Mouse (Mus musculus) lung, postnatal 14 days (tissue): ENCODE data around the gene Acta1.

Experiments used
- DNase-seq: peaks from one replicate; pipeline ENCODE4 v3.0.0; 2021

The Acta1 gene

DNA sequence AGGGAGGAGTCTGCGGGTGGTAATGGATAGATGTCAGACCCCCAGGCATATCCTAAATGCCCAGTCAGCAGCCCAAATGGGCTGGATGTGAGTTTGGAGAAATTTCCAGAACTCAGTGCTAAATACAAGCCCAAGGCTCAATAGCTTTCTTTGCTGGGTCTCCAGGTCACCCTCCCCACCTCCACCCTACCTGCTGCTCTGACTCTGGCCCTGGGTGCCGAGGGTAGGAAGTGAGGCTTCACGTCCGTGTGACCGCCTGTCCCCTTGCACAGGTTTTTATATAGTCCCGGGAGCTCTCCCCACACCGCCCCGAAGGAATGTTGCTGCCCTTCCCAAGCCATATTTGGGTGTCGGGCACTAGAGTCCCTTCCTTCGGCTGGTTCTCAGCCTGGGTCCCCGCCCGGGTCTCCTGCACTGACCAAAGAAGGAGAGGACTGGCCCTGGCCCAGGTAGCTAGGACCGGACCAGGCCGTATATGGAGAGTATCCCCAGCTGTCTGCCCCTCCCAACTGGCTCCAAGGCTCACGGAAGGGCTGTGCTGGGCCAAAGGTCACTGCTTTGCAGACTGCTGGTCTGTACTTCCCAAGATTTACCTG is at the start of gene Acta1:
TSS of gene Acta1 (minus strand) at position 250 of the 596 bp plus-strand sequence.
- DNase-seq: no peak

GRCm38 (mm10) chr8:123929026-123929425 is 34.5 kb upstream of the Acta1 start:
- DNase-seq: no peak

GRCm38 (mm10) chr8:123925671-123926070 is 31.1 kb upstream of the Acta1 start:
- no peak for DNase-seq

- peak; percentile 81 for DNase-seq
Measured at GRCm38 (mm10) chr8:123924719-123925118, 30.2 kb upstream of the Acta1 start.

GRCm38 (mm10) chr8:123914635-123915034 is 20.1 kb upstream of the Acta1 start:
- no peak for DNase-seq

DNA sequence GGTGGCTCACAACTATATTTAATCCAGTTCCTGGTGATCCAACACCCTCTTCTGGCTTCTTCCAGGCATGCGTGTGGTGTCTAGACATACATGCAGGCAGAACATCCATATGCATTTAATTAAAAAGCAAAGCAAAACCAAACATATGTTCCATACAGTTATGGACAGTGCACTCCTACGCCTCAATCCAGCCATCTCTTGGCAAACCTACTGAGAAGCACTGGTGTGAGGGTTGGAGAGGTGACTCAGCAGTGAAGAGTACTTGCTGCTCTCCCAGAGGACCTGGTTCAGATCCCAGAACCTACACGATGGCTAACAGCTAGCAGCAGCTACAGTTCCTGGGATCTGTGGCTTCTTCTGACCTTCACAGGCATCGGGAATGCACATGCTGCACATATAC is 17.7 kb upstream of the Acta1 start:
- DNase-seq: no peak

DNA sequence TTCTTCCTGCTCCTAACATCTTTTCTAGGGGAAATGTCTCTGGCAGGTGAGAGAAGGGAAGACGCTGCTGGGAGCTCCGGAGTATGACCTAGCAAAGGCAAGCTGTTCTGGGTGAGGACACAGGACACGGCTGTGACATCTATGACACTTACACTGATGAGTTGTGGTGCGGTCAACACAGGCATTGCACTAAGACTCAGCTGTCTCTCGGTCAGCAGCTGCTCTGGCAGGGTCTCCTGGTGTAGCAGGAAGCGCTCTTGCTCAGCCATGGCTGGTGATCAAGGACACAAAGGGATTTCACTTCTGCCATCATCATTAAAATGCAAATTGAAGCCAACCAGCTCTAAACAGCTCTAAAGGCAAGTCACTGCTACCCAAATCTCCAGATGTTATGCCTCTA is 13.1 kb upstream of the Acta1 start:
- DNase-seq: no peak

DNA sequence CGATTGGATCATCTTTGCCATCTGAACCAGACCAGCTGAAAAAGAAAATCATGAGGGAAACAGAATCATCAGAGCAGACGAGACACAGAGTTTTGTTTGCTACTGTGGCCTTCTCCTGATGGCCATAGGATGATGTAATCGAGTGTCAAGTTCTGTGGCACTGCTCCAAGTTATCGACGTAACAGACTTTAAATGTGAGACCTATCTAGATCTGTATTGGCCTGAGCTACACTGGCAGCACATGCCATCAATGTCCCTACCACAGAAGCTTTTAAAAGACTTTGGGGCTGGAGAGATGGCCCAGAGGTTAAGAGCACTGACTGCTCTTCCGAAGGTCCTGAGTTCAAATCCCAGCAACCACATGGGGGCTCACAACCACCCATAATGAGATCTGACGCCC is 8.1 kb upstream of the Acta1 start:
- no peak for DNase-seq

DNA sequence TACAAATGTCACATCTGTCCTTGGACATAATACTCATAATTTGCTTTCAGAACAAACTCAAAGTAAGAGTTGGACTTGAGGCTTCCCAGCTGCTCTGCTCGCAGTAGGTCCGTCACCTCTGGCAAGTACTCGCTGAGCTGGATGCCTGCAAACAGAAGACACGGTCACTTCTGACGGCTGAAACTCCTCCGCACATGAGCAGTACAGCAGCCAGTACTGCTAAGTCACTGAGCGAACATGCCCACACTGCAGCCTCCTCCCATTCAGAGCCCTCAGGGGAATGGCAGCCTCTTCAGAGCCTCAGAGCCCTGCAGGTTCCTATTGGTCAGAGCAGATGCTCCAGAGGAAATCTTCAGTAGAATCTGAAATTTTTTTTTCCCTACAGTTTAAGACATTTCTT is 4.8 kb upstream of the Acta1 start:
- peak; percentile 20 for DNase-seq

DNA sequence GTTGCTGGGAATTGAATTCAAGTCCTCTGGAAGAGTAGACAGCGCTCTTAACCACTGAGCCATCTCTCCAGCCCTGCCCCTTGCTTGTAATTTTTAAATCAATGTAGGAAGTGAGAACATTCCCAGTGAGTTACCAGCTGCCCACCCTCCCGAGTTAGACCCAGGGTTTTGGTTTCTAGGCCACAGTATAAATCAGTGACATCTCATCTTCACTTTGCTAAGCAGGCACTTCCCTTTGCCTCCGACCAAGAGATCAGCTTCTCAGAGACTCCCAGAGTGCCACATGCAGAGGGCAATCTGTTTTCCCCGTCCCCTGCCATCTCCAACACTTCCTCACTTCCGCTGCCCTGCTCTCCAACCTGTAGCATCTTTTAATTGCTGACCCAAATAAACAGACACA is 4.0 kb upstream of the Acta1 start:
- DNase-seq: no peak

DNA sequence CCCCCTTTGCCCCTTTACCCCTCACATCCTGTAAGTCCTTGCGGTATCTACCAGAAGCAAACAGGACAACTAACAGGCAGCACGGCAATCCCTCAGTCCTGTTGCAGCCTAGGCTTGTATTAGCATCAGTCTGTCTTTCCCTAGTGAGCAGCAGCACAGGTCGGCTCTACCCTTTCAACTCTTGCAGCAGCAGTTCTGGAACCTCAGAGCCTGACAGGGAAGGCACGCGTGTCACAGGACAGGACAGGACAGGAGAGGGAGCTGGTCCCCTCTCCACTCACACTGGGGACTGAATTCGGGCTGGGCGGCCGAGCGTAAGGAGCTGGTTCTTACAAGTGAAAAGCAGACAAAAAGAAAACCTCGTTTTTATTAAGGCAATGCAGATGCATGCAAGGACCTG is 2.2 kb upstream of the Acta1 start:
- DNase-seq: no peak

DNA sequence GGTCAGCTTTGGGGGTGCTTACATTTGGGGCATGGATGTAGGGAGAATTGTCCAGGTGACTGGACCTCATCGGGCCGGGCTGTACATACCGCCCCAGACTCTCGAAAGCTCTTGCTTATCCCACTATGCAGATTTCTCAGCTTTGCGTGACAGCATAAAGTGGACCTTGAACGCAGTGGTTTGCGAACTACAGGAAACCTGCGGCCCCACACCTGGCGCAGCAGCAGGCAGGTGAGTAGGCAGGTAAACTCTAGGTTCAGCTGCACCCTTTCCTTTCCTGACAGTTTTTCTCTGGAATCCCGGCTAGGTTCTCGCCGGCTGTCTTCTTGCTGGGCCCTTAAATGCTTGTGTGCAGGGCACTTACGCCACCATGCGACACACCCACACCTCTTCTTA is 1.8 kb upstream of the Acta1 start:
- DNase-seq: no peak

DNA sequence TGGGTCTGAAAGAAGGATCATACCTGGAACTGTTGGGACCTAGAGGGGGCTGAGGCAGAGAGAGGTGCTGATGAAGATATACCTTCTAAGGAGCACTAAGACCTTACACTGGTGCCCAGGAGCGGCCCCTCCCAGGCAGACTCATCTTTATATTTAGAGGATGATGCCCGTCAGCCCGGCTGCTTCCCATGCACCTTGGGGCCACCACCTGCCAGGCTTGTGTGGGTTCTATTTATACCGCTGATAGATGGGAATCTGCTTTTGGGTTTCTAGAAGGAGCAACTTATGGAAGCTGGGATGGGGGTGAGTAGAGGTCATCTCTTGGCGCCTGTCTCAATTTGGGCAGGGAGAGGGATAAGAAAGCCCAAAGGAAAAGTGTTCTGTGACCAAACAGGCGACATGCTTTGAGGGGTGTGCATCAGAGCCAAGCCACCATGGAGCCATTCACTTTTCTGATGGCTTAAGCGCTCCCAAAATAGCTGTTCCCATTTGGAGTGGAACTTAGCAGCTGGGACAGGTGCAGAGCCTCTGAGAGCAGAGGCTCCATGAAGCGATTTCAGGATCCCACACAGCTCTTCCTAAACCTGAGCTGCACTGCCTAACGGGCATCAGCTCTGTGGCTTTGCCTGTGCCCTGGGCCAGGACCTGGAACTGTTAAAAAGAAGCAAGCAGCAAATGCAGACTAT is 1.3 kb upstream of the Acta1 start:
- DNase-seq: no peak

- DNase-seq: no peak
Measured at GRCm38 (mm10) chr8:123895230-123895629, 679 bp upstream of the Acta1 start.

DNA sequence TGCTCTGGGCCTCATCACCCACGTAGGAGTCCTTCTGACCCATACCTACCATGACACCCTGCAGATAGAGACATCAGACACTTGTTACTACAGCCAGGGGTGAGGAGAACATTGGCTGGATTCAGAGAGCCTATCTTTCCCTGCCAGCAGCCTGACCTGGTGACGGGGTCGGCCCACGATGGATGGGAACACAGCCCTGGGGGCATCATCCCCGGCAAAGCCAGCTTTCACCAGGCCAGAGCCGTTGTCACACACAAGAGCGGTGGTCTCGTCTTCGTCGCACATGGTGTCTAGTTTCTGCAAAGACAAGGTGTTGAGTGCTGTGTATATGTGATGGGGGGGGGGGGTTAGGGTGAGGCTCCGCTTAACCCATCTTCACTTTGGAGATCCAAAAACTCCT is 1.1 kb downstream of the Acta1 start:
- no peak for DNase-seq

DNA sequence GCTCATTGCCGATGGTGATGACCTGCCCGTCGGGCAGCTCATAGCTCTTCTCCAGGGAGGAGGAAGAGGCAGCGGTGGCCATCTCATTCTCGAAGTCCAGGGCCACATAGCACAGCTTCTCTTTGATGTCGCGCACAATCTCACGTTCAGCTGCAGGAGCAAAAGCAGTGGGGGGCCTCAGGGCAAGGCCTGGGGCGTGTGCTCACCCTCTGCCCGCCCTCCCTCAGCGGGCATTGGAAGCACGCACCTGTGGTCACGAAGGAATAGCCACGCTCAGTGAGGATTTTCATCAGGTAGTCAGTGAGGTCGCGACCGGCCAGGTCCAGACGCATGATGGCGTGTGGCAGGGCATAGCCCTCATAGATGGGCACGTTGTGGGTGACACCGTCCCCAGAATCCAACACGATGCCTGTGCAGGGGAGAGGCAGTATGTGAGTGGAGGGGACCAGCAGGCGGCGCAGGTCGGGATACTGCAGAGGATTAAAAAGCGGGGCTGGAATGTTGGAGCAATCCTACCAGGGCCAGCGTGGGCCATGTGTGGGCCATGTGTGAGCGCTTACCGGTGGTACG is 1.9 kb downstream of the Acta1 start:
- no peak for DNase-seq

DNA sequence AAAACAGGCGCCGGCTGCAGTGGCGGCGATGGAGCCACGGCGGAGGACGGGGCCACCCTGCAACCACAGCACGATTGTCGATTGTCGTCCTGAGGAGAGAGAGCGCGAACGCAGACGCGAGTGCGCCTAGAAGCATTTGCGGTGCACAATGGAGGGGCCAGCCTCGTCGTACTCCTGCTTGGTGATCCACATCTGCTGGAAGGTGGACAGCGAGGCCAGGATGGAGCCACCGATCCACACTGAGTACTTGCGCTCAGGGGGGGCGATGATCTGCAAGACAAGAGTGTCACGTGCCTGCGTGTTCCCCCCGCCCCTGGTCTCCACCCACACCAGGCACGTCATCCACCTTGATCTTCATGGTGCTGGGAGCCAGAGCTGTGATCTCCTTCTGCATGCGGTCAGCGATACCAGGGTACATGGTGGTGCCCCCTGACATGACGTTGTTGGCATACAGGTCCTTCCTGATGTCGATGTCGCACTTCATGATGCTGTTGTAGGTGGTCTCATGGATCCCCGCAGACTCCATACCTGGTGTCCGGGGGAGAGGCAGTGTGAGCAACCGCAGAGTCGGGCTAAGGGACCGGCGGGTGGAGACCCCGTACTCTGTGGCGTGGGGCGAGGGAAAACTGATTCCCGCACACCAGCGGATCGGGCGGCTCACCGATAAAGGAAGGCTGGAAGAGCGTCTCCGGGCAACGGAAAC is 2.5 kb downstream of the Acta1 start:
- DNase-seq: no peak

GRCm38 (mm10) chr8:123891271-123891670 is 3.3 kb downstream of the Acta1 start:
- peak; percentile 42 for DNase-seq

GRCm38 (mm10) chr8:123889797-123890196 is 4.8 kb downstream of the Acta1 start:
- DNase-seq: no peak

DNA sequence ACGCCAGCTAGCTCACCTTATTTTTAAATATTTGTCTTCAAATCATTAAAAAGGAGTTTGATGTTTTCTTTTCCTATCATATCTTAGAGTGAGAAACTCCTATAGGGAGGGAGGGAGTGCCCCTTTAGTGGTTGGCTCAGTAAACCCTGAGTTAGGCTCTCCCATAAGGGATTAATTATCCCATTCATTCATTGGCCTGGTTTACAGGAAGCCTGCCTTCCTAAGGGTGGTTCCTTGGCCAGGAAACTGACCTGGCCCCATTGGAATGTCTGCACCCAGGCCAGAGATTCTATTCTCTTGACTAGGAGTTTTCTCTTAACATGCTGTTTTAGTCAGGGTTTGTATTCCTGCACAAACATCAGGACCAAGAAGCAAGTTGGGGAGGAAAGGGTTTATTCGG is 6.6 kb downstream of the Acta1 start:
- DNase-seq: no peak

- DNase-seq: no peak
Measured at GRCm38 (mm10) chr8:123887163-123887562, 7.4 kb downstream of the Acta1 start.

GRCm38 (mm10) chr8:123884721-123885565 is 9.6 kb downstream of the Acta1 start:
- no peak for DNase-seq

DNA sequence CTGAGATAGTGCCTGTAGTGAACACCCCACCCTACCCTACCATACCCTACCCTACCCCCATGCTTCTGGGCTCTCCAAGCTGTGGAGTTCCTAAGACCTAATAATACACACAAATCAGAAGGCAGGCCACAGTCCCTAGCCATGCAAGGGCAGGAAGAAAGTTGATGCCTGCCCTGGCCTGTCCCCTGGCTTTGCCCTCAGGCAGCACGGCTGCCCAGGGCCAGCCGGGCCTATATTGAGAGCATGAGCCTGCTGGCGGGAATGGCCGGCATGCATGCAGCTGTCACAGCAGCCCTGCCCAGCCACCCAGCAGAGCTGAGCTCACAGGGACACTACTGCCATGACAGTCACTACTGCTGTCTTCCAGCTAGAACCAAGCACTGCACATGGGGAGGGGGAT is 11.5 kb downstream of the Acta1 start:
- DNase-seq: no peak
